Mouse (Mus musculus): ENCODE data around the gene Orai2. TPM values are rescaled to one million over a fixed set of nuclear protein-coding genes. Genes with fewer than 3 reads are reported as not detected.
"Not testable (repeated sequence)": the region's sequence is repeated elsewhere in the genome, so short reads cannot be mapped to it uniquely, and the experiment has no call there.

Orai2 gene
- polyA plus RNA-seq, 1 experiment from 2014 or later, result 18.9 TPM

- Histone ChIP-seq H3K27me3 (replicated peaks) (no peaks in the 10 kb centered on the region), H3K9me3 (peaks cover 7% of the 10 kb centered on the region; the same call in 1 of the 2 replicates), H3K36me3 (peaks cover 4% of the 10 kb centered on the region; the same call in 1 of the 2 replicates), H3K4me2 (replicated peaks) (peak overlapping the region; percentile 97), H3K4me3 (peak overlapping the region; percentile 59), H3K4me1 (peaks cover 10% of the 10 kb centered on the region), H3K9ac (peak overlapping the region; percentile 73), H3K27ac (no peak overlapping the region)
- WGBS, result 17% methylated on average over 14 of the region's 15 CpGs
- ATAC-seq (ENCODE audit: low FRiP score, low read depth), result peak; percentile 68
Observed at GRCm38 (mm10) chr5:136169626-136170511, 644 bp downstream of the Orai2 start.

GRCm38 (mm10) chr5:136168071-136168470 lies 2.4 kb downstream of the Orai2 start:
- Histone ChIP-seq H3K9me3 (peaks cover 7% of the 10 kb centered on the region; the same call in 1 of the 2 replicates), H3K36me3 (peaks cover 4% of the 10 kb centered on the region; the same call in 1 of the 2 replicates), H3K4me1 (peaks cover 10% of the 10 kb centered on the region), H3K27ac (no peak overlapping the region), H3K4me3 (no peak overlapping the region), H3K4me2 (replicated peaks) (no peak overlapping the region), H3K27me3 (replicated peaks) (no peaks in the 10 kb centered on the region), H3K9ac (no peak overlapping the region)
- WGBS, result 97% methylated on average over 3 of the region's 3 CpGs
- ATAC-seq (ENCODE audit: low FRiP score, low read depth), result no peak

- Histone ChIP-seq H3K9ac (no peak overlapping the region), H3K36me3 (peaks cover 4% of the 10 kb centered on the region; the same call in 1 of the 2 replicates), H3K4me2 (replicated peaks) (no peak overlapping the region), H3K9me3 (peaks cover 7% of the 10 kb centered on the region; the same call in 1 of the 2 replicates), H3K4me1 (peaks cover 10% of the 10 kb centered on the region), H3K4me3 (no peak overlapping the region), H3K27me3 (replicated peaks) (no peaks in the 10 kb centered on the region), H3K27ac (no peak overlapping the region)
- WGBS, result 92% methylated on average over 4 of the region's 4 CpGs
- ATAC-seq (ENCODE audit: low FRiP score, low read depth), result no peak
Observed at GRCm38 (mm10) chr5:136167296-136167695, 3.2 kb downstream of the Orai2 start.

GRCm38 (mm10) chr5:136165246-136165645 lies 5.3 kb downstream of the Orai2 start:
- Histone ChIP-seq H3K4me3 (no peak overlapping the region), H3K9ac (no peak overlapping the region), H3K4me2 (replicated peaks) (no peak overlapping the region), H3K27me3 (replicated peaks) (no peaks in the 10 kb centered on the region), H3K9me3 (peaks cover 7% of the 10 kb centered on the region; the same call in 1 of the 2 replicates), H3K36me3 (peaks cover 12% of the 10 kb centered on the region), H3K27ac (no peak overlapping the region), H3K4me1 (peaks cover 4% of the 10 kb centered on the region; the same call in 1 of the 2 replicates)
- no peak for ATAC-seq (ENCODE audit: low FRiP score, low read depth)
- WGBS, result 85% methylated on average over 8 of the region's 8 CpGs

- no peaks in the 10 kb centered on the region for H3K4me1 ChIP-seq
- no peaks in the 10 kb centered on the region for H3K27me3 ChIP-seq (replicated peaks)
- 81% methylated on average over 11 of the region's 11 CpGs for WGBS
- H3K36me3 ChIP-seq, result peaks cover 14% of the 10 kb centered on the region
- H3K27ac ChIP-seq, result no peak overlapping the region
- no peak overlapping the region for H3K4me2 ChIP-seq (replicated peaks)
- H3K4me3 ChIP-seq, result no peak overlapping the region
- H3K9me3 ChIP-seq, result peaks cover 7% of the 10 kb centered on the region; the same call in 1 of the 2 replicates
- H3K9ac ChIP-seq, result no peak overlapping the region
- no peak for ATAC-seq (ENCODE audit: low FRiP score, low read depth)
Observed at GRCm38 (mm10) chr5:136163807-136164474, 6.6 kb downstream of the Orai2 start.

- H3K4me1 ChIP-seq; ATAC-seq (ENCODE audit: low FRiP score, low read depth); H3K9ac ChIP-seq; H3K27me3 ChIP-seq (replicated peaks); H3K4me3 ChIP-seq; H3K9me3 ChIP-seq; H3K4me2 ChIP-seq (replicated peaks); H3K27ac ChIP-seq: not testable (repeated sequence)
- 90% methylated on average over 11 of the region's 12 CpGs for WGBS
- peaks cover 10% of the 10 kb centered on the region for H3K36me3 ChIP-seq
Observed at GRCm38 (mm10) chr5:136160084-136160483, 10.4 kb downstream of the Orai2 start.

GRCm38 (mm10) chr5:136155399-136155798 lies 15.1 kb downstream of the Orai2 start:
- WGBS, result 92% methylated on average over 5 of the region's 5 CpGs
- no peak overlapping the region for H3K4me3 ChIP-seq
- peaks cover 4% of the 10 kb centered on the region for H3K36me3 ChIP-seq
- H3K4me2 ChIP-seq (replicated peaks), result no peak overlapping the region
- H3K27me3 ChIP-seq (replicated peaks), result no peaks in the 10 kb centered on the region
- H3K9ac ChIP-seq, result no peak overlapping the region
- H3K4me1 ChIP-seq, result no peaks in the 10 kb centered on the region
- ATAC-seq (ENCODE audit: low FRiP score, low read depth), result no peak
- no peaks in the 10 kb centered on the region for H3K9me3 ChIP-seq
- no peak overlapping the region for H3K27ac ChIP-seq

- Histone ChIP-seq H3K27ac (no peak overlapping the region), H3K36me3 (no peaks in the 10 kb centered on the region), H3K27me3 (replicated peaks) (no peaks in the 10 kb centered on the region), H3K4me1 (no peaks in the 10 kb centered on the region), H3K9me3 (no peaks in the 10 kb centered on the region), H3K4me2 (replicated peaks) (no peak overlapping the region), H3K4me3 (no peak overlapping the region), H3K9ac (no peak overlapping the region)
- no peak for ATAC-seq (ENCODE audit: low FRiP score, low read depth)
- WGBS, result 83% methylated on average over 8 of the region's 8 CpGs
Observed at GRCm38 (mm10) chr5:136152365-136152764, 18.1 kb downstream of the Orai2 start.

GRCm38 (mm10) chr5:136149134-136149576 lies 21.4 kb downstream of the Orai2 start:
- WGBS, result 71% methylated on average over 5 of the region's 5 CpGs
- H3K9ac ChIP-seq; H3K27me3 ChIP-seq (replicated peaks); H3K27ac ChIP-seq; H3K4me1 ChIP-seq; ATAC-seq (ENCODE audit: low FRiP score, low read depth); H3K36me3 ChIP-seq; H3K9me3 ChIP-seq; H3K4me3 ChIP-seq; H3K4me2 ChIP-seq (replicated peaks): not testable (repeated sequence)

- Histone ChIP-seq H3K27ac (no peak overlapping the region), H3K4me3 (no peak overlapping the region), H3K27me3 (replicated peaks) (no peaks in the 10 kb centered on the region), H3K4me2 (replicated peaks) (no peak overlapping the region), H3K36me3 (peaks cover under 1% of the 10 kb centered on the region; the same call in 1 of the 2 replicates), H3K9ac (no peak overlapping the region), H3K4me1 (no peaks in the 10 kb centered on the region), H3K9me3 (no peaks in the 10 kb centered on the region)
- WGBS, result 74% methylated on average over 8 of the region's 8 CpGs
- ATAC-seq (ENCODE audit: low FRiP score, low read depth), result no peak
Observed at GRCm38 (mm10) chr5:136147704-136148103, 22.8 kb downstream of the Orai2 start.

- Histone ChIP-seq H3K27me3 (replicated peaks) (no peaks in the 10 kb centered on the region), H3K9ac (no peak overlapping the region), H3K27ac (no peak overlapping the region), H3K9me3 (no peaks in the 10 kb centered on the region), H3K4me3 (no peak overlapping the region), H3K4me1 (no peaks in the 10 kb centered on the region), H3K4me2 (replicated peaks) (no peak overlapping the region), H3K36me3 (peaks cover 8% of the 10 kb centered on the region)
- ATAC-seq (ENCODE audit: low FRiP score, low read depth), result no peak
- WGBS, result 93% methylated on average over 1 of the region's 1 CpGs
Observed at GRCm38 (mm10) chr5:136146936-136147335, 23.6 kb downstream of the Orai2 start.

Measured in neural tube, embryonic 12.5 days (tissue).